Mouse (Mus musculus) urinary bladder, postnatal 10 days (tissue): Measurements from ENCODE around the gene Mfsd9.

Source experiments
- DNase-seq: peaks from one replicate; pipeline ENCODE4 v3.0.0; 2022; ENCODE audit warnings: low spot score

Gene Mfsd9

GRCm38 (mm10) chr1:40790324-40791141 lies at the start of gene Mfsd9:
TSS of gene Mfsd9 (minus strand) at chr1:40790687.
- DNase-seq = peak; percentile 72

GRCm38 (mm10) chr1:40835468-40835867 lies 45.0 kb upstream of the Mfsd9 start:
- DNase-seq = no peak

GRCm38 (mm10) chr1:40830712-40831507 lies 40.4 kb upstream of the Mfsd9 start:
- no peak for DNase-seq

- no peak for DNase-seq
Measured at GRCm38 (mm10) chr1:40829213-40829914, 38.9 kb upstream of the Mfsd9 start.

- no peak for DNase-seq
Measured at GRCm38 (mm10) chr1:40825826-40826225, 35.3 kb upstream of the Mfsd9 start.

GRCm38 (mm10) chr1:40824936-40825335 lies 34.4 kb upstream of the Mfsd9 start:
- no peak for DNase-seq

- DNase-seq = no peak
Measured at GRCm38 (mm10) chr1:40824517-40824916, 34.0 kb upstream of the Mfsd9 start.

- no peak for DNase-seq
Measured at GRCm38 (mm10) chr1:40815071-40815845, 24.8 kb upstream of the Mfsd9 start.

GRCm38 (mm10) chr1:40808643-40809042 lies 18.2 kb upstream of the Mfsd9 start:
- DNase-seq = no peak

- no peak for DNase-seq
Measured at GRCm38 (mm10) chr1:40805891-40806290, 15.4 kb upstream of the Mfsd9 start.

GRCm38 (mm10) chr1:40805351-40805750 lies 14.9 kb upstream of the Mfsd9 start, which contains the start of gene Tmem182:
TSS of gene Tmem182 (plus strand) at chr1:40805601.
- DNase-seq = no peak

GRCm38 (mm10) chr1:40804118-40804517 lies 13.6 kb upstream of the Mfsd9 start:
- no peak for DNase-seq

- DNase-seq = no peak
Measured at GRCm38 (mm10) chr1:40802759-40803158, 12.3 kb upstream of the Mfsd9 start.

- DNase-seq = no peak
Measured at GRCm38 (mm10) chr1:40800908-40801307, 10.4 kb upstream of the Mfsd9 start.

GRCm38 (mm10) chr1:40799121-40799520 lies 8.6 kb upstream of the Mfsd9 start:
- DNase-seq = no peak

GRCm38 (mm10) chr1:40797348-40797747 lies 6.9 kb upstream of the Mfsd9 start:
- no peak for DNase-seq

- DNase-seq = no peak
Measured at GRCm38 (mm10) chr1:40795508-40795907, 5.0 kb upstream of the Mfsd9 start.

GRCm38 (mm10) chr1:40789666-40790233 lies 737 bp downstream of the Mfsd9 start:
- DNase-seq = no peak

GRCm38 (mm10) chr1:40788956-40789355 lies 1.5 kb downstream of the Mfsd9 start:
- no peak for DNase-seq

GRCm38 (mm10) chr1:40785876-40786445 lies 4.5 kb downstream of the Mfsd9 start:
- no peak for DNase-seq

- DNase-seq = no peak
Measured at GRCm38 (mm10) chr1:40784306-40784705, 6.2 kb downstream of the Mfsd9 start.
